Mouse (Mus musculus) R1 (cell line): ENCODE results near the gene Spata20.

Experiments
- DNase-seq: peaks from one replicate; pipeline ENCODE4 v3.0.0-alpha.2; 2018; ENCODE audit warnings: low read depth, low spot score

The Spata20 gene

GRCm38 (mm10) chr11:94486001-94486400 is at the start of gene Spata20:
Spata20 (minus strand) TSS chr11:94486179.
- peak; percentile 72 for DNase-seq

GRCm38 (mm10) chr11:94533171-94533570 is 47.2 kb upstream of the Spata20 start:
- DNase-seq, result no peak

- no peak for DNase-seq
Measured at GRCm38 (mm10) chr11:94528879-94529278, 42.9 kb upstream of the Spata20 start.

GRCm38 (mm10) chr11:94526171-94526879 is 40.3 kb upstream of the Spata20 start:
- peak; percentile 25 for DNase-seq

- DNase-seq, result peak; percentile 69
Measured at GRCm38 (mm10) chr11:94521219-94521843, 35.4 kb upstream of the Spata20 start, which contains the start of gene Mycbpap. Mycbpap (minus strand) TSS chr11:94521742.

GRCm38 (mm10) chr11:94513452-94513851 is 27.5 kb upstream of the Spata20 start:
- no peak for DNase-seq

- DNase-seq, result no peak
Measured at GRCm38 (mm10) chr11:94508976-94509375, 23.0 kb upstream of the Spata20 start.

- DNase-seq, result no peak
Measured at GRCm38 (mm10) chr11:94501482-94501881, 15.5 kb upstream of the Spata20 start.

GRCm38 (mm10) chr11:94500362-94500761 is 14.4 kb upstream of the Spata20 start:
- no peak for DNase-seq

- no peak for DNase-seq
Measured at GRCm38 (mm10) chr11:94499661-94500152, 13.7 kb upstream of the Spata20 start, which contains the start of gene Epn3. Epn3 (minus strand) TSS chr11:94499974.

- DNase-seq, result no peak
Measured at GRCm38 (mm10) chr11:94499035-94499434, 13.1 kb upstream of the Spata20 start.

GRCm38 (mm10) chr11:94498093-94498996 is 12.4 kb upstream of the Spata20 start:
- DNase-seq, result no peak

- DNase-seq, result peak; percentile 44
Measured at GRCm38 (mm10) chr11:94495415-94495814, 9.4 kb upstream of the Spata20 start.

- DNase-seq, result no peak
Measured at GRCm38 (mm10) chr11:94491749-94492099, 5.7 kb upstream of the Spata20 start.

GRCm38 (mm10) chr11:94491035-94491748 is 5.2 kb upstream of the Spata20 start:
- peak; percentile 63 for DNase-seq

- peak; percentile 42 for DNase-seq
Measured at GRCm38 (mm10) chr11:94489745-94490144, 3.8 kb upstream of the Spata20 start.

GRCm38 (mm10) chr11:94488767-94489533 is 3.0 kb upstream of the Spata20 start:
- DNase-seq, result no peak

GRCm38 (mm10) chr11:94485223-94485622 is 756 bp downstream of the Spata20 start:
- no peak for DNase-seq

- DNase-seq, result no peak
Measured at GRCm38 (mm10) chr11:94484636-94485035, 1.3 kb downstream of the Spata20 start.

- DNase-seq, result no peak
Measured at GRCm38 (mm10) chr11:94483921-94484320, 2.1 kb downstream of the Spata20 start.
